Mouse (Mus musculus) erythroid progenitor cell, adult 5-6 weeks (primary cell): Measurements from ENCODE around the gene Gm10563. TPM values are rescaled to one million over a fixed set of nuclear protein-coding genes. Genes with fewer than 3 reads are reported as not detected.

ENCODE experiments used
- ATAC-seq: replicated peaks from 2 replicates; pipeline ENCODE4 v1.8.0; 2016; ENCODE audit warnings: moderate number of reproducible peaks, mild to moderate bottlenecking, moderate TSS enrichment, inconsistent platforms; ENCODE audit not compliant: poor library complexity, low FRiP score, severe bottlenecking
- total RNA-seq, 2 experiments: library from RNA; stranded (forward) in 1 of 2; stranded (reverse) in 1 of 2; fragments of 150-400 nt in 1 of 2; fragments of 186-747, 209-891 nt in 1 of 2; gene quantifications; 2 replicates each; pipeline versions ENCODE4 v1.2.3 to v1.2.4; 2015 to 2017; ENCODE audit warnings: low replicate concordance in 2 of 2

Gene Gm10563
- total RNA-seq, 2 experiments from 2014 or later = not detected

GRCm38 (mm10) chr4:155653451-155654182 lies 8.4 kb upstream of the Gm10563 start:
- no peak for ATAC-seq

- no peak for ATAC-seq
Observed at GRCm38 (mm10) chr4:155653086-155653450, 7.9 kb upstream of the Gm10563 start, which contains the start of gene Mmp23. Gene Mmp23 (minus strand): TSS chr4:155653384.

GRCm38 (mm10) chr4:155652283-155653085 lies 7.3 kb upstream of the Gm10563 start:
- ATAC-seq = no peak

- no peak for ATAC-seq
Observed at GRCm38 (mm10) chr4:155651553-155652269, 6.5 kb upstream of the Gm10563 start.

- ATAC-seq = no peak
Observed at GRCm38 (mm10) chr4:155649355-155649754, 4.1 kb upstream of the Gm10563 start.

GRCm38 (mm10) chr4:155645721-155646120 lies 513 bp upstream of the Gm10563 start:
- ATAC-seq = no peak

- ATAC-seq = no peak
Observed at GRCm38 (mm10) chr4:155643531-155643930, 1.7 kb downstream of the Gm10563 start.

GRCm38 (mm10) chr4:155635766-155636499 lies 9.3 kb downstream of the Gm10563 start:
- ATAC-seq = no peak

- ATAC-seq = no peak
Observed at GRCm38 (mm10) chr4:155630267-155630666, 14.9 kb downstream of the Gm10563 start.

- peak; percentile 97 for ATAC-seq
Observed at GRCm38 (mm10) chr4:155624338-155625291, 20.6 kb downstream of the Gm10563 start, which contains the start of gene Cdk11b. Gene Cdk11b (plus strand): TSS chr4:155624854.

GRCm38 (mm10) chr4:155618321-155618720 lies 26.9 kb downstream of the Gm10563 start:
- 0 out of 2 replicates have a peak, but pooled peaks have one; percentile 55 for ATAC-seq

- no peak for ATAC-seq
Observed at GRCm38 (mm10) chr4:155613264-155613663, 31.9 kb downstream of the Gm10563 start.

- no peak for ATAC-seq
Observed at GRCm38 (mm10) chr4:155611860-155612259, 33.3 kb downstream of the Gm10563 start.

- ATAC-seq = no peak
Observed at GRCm38 (mm10) chr4:155606825-155607224, 38.4 kb downstream of the Gm10563 start.

GRCm38 (mm10) chr4:155605132-155605531 lies 40.1 kb downstream of the Gm10563 start:
- no peak for ATAC-seq

GRCm38 (mm10) chr4:155603801-155604200 lies 41.4 kb downstream of the Gm10563 start:
- ATAC-seq = no peak

- ATAC-seq = no peak
Observed at GRCm38 (mm10) chr4:155602753-155603152, 42.5 kb downstream of the Gm10563 start.

GRCm38 (mm10) chr4:155601997-155602456 lies 43.2 kb downstream of the Gm10563 start:
- ATAC-seq = no peak
